9 mouse cellular contexts compared by ENCODE assay signal in the genomic region with DNA sequence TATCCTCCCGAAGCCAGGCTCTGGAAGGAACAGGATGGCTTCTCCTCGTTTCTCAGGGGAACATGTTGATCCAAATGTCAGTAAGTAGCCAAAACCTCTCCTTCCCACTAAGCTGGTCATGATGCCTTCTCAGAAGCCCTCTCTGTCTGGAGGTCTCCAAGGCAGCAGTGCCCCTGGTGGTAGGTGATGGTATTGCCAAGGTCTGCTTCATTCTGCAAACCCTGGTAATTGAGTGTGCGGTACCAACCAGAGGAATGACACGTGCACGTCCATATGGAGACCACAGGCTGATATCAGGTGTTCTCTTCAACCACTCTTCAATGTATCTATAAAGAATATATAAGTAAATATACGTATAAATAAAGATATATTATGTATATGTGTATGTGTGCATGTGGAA. TPM values are rescaled to one million over a fixed set of nuclear protein-coding genes. Genes with fewer than 3 reads are reported as not detected.
A peak's percentile ranks its signal among the peaks of the same experiment; 100 is the strongest.
DNase-seq lines count a peak whose midpoint lies in the region; ATAC-seq and TF ChIP-seq lines count a peak whose summit lies in the region.
"Had no signal": no experiment of that assay in that cellular context is flagged by ENCODE, and none has a peak within 500 bp of the region (broad histone marks: within the 10 kb centered on the region; RNA-seq: fewer than 3 reads in every experiment).

No protein-coding gene starts in this region.

- H3K4me3 ChIP-seq in midbrain, embryonic 10.5 days: no peak overlapping the region
- no peak overlapping the region for H3K4me3 ChIP-seq in midbrain, embryonic 15.5 days
- no peak overlapping the region for H3K4me3 ChIP-seq in olfactory bulb, adult 2 months (ENCODE audit: insufficient read depth, low read depth, low read length)

- no peaks in the 10 kb centered on the region for H3K9me3 ChIP-seq in midbrain, embryonic 10.5 days (replicated peaks)
- H3K9me3 ChIP-seq in midbrain, embryonic 15.5 days: no peaks in the 10 kb centered on the region

- peak; percentile 70 for DNase-seq in midbrain, embryonic 10.5 days (ENCODE audit: low spot score)
- DNase-seq in Patski (ENCODE audit: low read depth, low spot score): peak; percentile 4
- peak; percentile 76 to 84 for DNase-seq in cerebellum, postnatal 25 days
- peak; percentile 37 to 71 for DNase-seq in heart, postnatal 36 days
- peak; percentile 19 to 20 for DNase-seq in left cerebral cortex, postnatal 36 days (ENCODE audit: low spot score in 2 of 2)
- peak; percentile 53 for DNase-seq in urinary bladder, postnatal 14 days (ENCODE audit: low spot score)

- POLR2A ChIA-PET in Patski (lab: Charles Lee): interaction anchor here (0.8 kb wide), 1 partner anchor 12 kb away, joined by 3 read pairs; the partner anchor contains the start of gene Mettl22

- no peaks in the 10 kb centered on the region for H3K36me3 ChIP-seq in midbrain, embryonic 10.5 days
- H3K36me3 ChIP-seq in midbrain, embryonic 15.5 days (replicated peaks): no peaks in the 10 kb centered on the region

- in situ Hi-C loops in Patski (cut with MboI; ENCODE audit: low pct_unique_long_range_greater_than_20kb): no loop called here

- intact Hi-C loops in heart, postnatal 36 days (cut with DNase I): no loop called here
- intact Hi-C loops in left cerebral cortex, postnatal 36 days (cut with DNase I): loop anchor here (5.0 kb wide), 1 partner anchor 47 kb away; no protein-coding TSS in a partner anchor

- H3K27me3 ChIP-seq in midbrain, embryonic 10.5 days (ENCODE audit: low read depth, poor library complexity, severe bottlenecking): no peaks in the 10 kb centered on the region
- H3K27me3 ChIP-seq in midbrain, embryonic 15.5 days (replicated peaks): no peaks in the 10 kb centered on the region
- H3K27me3 ChIP-seq in Patski: peaks cover 27% of the 10 kb centered on the region

- H3K4me1 ChIP-seq in midbrain, embryonic 10.5 days: peaks cover 9% of the 10 kb centered on the region
- H3K4me1 ChIP-seq in midbrain, embryonic 15.5 days: peaks cover 11% of the 10 kb centered on the region
- peaks cover 5% of the 10 kb centered on the region for H3K4me1 ChIP-seq in olfactory bulb, adult 2 months (ENCODE audit: control insufficient read depth, insufficient read depth, low read length)

- H3K9ac ChIP-seq in midbrain, embryonic 15.5 days: no peak overlapping the region

- no peak for TF ChIP-seq POLR2A in olfactory bulb, adult 2 months (IDR thresholded peaks at IDR 0.05; ENCODE audit: insufficient read depth, low read depth, low read length)

- H3K4me2 ChIP-seq in midbrain, embryonic 15.5 days: no peak overlapping the region

- whole genome bisulfite sequencing in midbrain, embryonic 10.5 days: 45% methylated on average over 6 of the region's 6 CpGs
- WGBS in midbrain, embryonic 15.5 days: 39% methylated on average over 6 of the region's 6 CpGs
- 33% methylated on average over 6 of the region's 6 CpGs for WGBS in olfactory bulb, adult 2 months

- CTCF ChIA-PET in Patski (lab: Charles Lee): interaction anchor here (0.8 to 3.5 kb wide), 6 partner anchors 9 to 167 kb away, joined by 4 to 14 read pairs (median 8); partner anchors contain the start of gene Mettl22

- no peak for ATAC-seq in midbrain, embryonic 15.5 days (replicated peaks)
- peak; percentile 85 for ATAC-seq in Patski

- no peak overlapping the region for H3K27ac ChIP-seq in midbrain, embryonic 10.5 days (replicated peaks)
- no peak overlapping the region for H3K27ac ChIP-seq in midbrain, embryonic 15.5 days
- H3K27ac ChIP-seq in olfactory bulb, adult 2 months (ENCODE audit: insufficient read depth, low read depth, low read length): no peak overlapping the region

- TF ChIP-seq CTCF in Patski (IDR thresholded peaks at IDR 0.05): peak; percentile 81
- peak; percentile 34; the same call in 1 of the 2 replicates for TF ChIP-seq CTCF in olfactory bulb, adult 2 months (IDR thresholded peaks at IDR 0.05; ENCODE audit: insufficient read depth, low read depth, low read length)

RNA-seq across cellular contexts. Expression of gene Mettl22, which starts 11.5 kb away (rescaled TPM):
- polyA plus RNA-seq in midbrain, embryonic 10.5 days (2016; fragmentation: Nextera tagmentation; extraction: Ambion mirVana): 23.6 and 25.7 TPM in 2 replicates
- 57.2 and 63.7 TPM in 2 replicates for polyA plus RNA-seq in midbrain, embryonic 15.5 days (2015; fragmentation: Nextera tagmentation; extraction: Ambion mirVana)
- polyA plus RNA-seq in Patski (2021): 12.6 TPM
- total RNA-seq in heart, postnatal 36 days (2021): 10 to 100 TPM; 30.5 to 33.8 TPM
- 10 to 100 TPM; 26.4 to 27.9 TPM for total RNA-seq in left cerebral cortex, postnatal 36 days (2021)
- polyA plus RNA-seq in olfactory bulb, adult 2 months (2012; ENCODE audit: insufficient read depth, insufficient read length, low replicate concordance, missing spikeins): not detected in 2 replicates

RNA-seq across cellular contexts. Expression of gene Tmem114, which starts 34.2 kb away (rescaled TPM):
- not detected in 2 replicates for polyA plus RNA-seq in midbrain, embryonic 10.5 days (2016; fragmentation: Nextera tagmentation; extraction: Ambion mirVana)
- 0.27 and 0.40 TPM in 2 replicates for polyA plus RNA-seq in midbrain, embryonic 15.5 days (2015; fragmentation: Nextera tagmentation; extraction: Ambion mirVana)
- not detected for polyA plus RNA-seq in Patski (2021)
- total RNA-seq in heart, postnatal 36 days (2021): not detected
- total RNA-seq in left cerebral cortex, postnatal 36 days (2021): 1 to 10 TPM; 1.5 to 1.8 TPM
- polyA plus RNA-seq in olfactory bulb, adult 2 months (2012; ENCODE audit: insufficient read depth, insufficient read length, low replicate concordance, missing spikeins): not detected in 2 replicates
- total RNA-seq: gastrocnemius, postnatal 4 days had no signal

RNA-seq across cellular contexts. Expression of gene Abat, which starts 54.1 kb away (rescaled TPM):
- polyA plus RNA-seq in midbrain, embryonic 10.5 days (2016; fragmentation: Nextera tagmentation; extraction: Ambion mirVana): 16.4 and 23.4 TPM in 2 replicates
- polyA plus RNA-seq in midbrain, embryonic 15.5 days (2015; fragmentation: Nextera tagmentation; extraction: Ambion mirVana): 68.6 and 69.4 TPM in 2 replicates
- polyA plus RNA-seq in Patski (2021): 25.8 TPM
- total RNA-seq in heart, postnatal 36 days (2021): 1 to 10 TPM; 3.9 to 4.7 TPM
- total RNA-seq in left cerebral cortex, postnatal 36 days (2021): 100 to 1,000 TPM; 155 to 158 TPM
- 131 and 165 TPM in 2 replicates for polyA plus RNA-seq in olfactory bulb, adult 2 months (2012; ENCODE audit: insufficient read depth, insufficient read length, low replicate concordance, missing spikeins)

Comparison
In these comparisons a context has a peak if more than half of its experiments do, and no peak if none do; other contexts are left out.
1. DNase-seq: peak in every context shown above with its lines; median percentile 80 in cerebellum, postnatal 25 days; 70 in midbrain, embryonic 10.5 days; 54 in heart, postnatal 36 days; 53 in urinary bladder, postnatal 14 days; 20 in left cerebral cortex, postnatal 36 days; 4 in Patski.